Mouse (Mus musculus): ENCODE results near the gene Paox.
"Not testable (repeated sequence)": the region's sequence is repeated elsewhere in the genome, so short reads cannot be mapped to it uniquely, and the experiment has no call there.

Paox gene

GRCm38 (mm10) chr7:140121338-140121910 is 5.8 kb downstream of the Paox start:
- DNase-seq = no peak

- DNase-seq = no peak
Observed at GRCm38 (mm10) chr7:140122765-140123164, 7.2 kb downstream of the Paox start.

DNA sequence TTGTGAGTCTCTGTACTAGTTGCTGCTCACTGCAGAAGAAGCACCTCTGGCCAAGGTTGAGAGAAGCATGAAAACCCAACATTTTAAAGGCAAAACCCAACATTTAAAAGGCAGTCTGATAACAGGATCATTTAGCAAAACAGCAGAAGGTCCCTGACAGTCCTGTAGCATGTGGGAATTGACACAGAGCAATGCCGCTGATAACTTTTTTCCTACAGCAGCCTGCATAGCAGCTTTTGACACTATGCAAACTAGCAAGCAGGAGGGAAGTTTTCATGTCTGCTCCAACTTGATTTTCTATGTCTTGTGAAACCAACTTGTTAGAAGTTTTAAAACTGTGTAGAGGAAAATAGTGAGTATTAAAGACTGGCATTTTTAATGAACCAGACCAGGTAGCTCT is 8.8 kb downstream of the Paox start:
- no peak for DNase-seq

GRCm38 (mm10) chr7:140125278-140126021 is 9.9 kb downstream of the Paox start:
- DNase-seq = peak; percentile 96

DNA sequence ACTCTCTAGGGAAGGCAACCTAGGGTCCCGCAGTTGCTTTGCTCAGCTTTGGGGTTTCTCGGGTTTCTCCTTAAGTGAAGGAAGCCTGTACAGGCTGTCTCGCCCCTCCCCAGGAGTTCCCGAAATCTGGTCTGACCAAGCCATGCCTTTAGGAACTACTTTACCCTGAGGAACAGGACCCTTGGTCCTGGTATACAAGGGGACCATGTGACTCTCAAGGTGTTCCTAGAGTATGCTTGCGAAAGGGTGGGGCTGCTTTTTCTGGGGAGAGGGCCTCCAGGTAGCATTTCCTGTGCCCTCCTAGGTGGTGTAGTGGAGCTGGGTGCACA is 10.4 kb downstream of the Paox start:
- DNase-seq = no peak

GRCm38 (mm10) chr7:140126934-140127333 is 11.3 kb downstream of the Paox start:
- DNase-seq = no peak

DNA sequence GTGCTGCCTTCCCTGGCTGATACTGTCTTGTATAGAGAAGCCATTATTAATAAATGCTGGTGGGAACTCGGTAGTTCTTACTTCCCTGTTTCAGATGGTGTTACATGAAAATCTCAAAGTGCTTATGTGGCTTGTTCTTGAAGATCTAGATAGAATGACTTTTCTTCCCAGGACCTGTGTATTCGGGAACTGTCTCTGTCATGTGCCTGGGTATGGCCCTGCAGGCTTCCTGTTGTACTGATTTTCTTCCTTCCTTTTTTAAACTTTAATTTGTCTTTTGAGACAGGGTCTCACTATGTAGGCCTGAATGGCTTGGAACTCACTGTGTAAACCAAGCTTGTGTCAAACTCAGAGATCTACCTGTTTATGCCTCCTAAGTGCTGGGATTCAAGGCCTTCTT is 12.3 kb downstream of the Paox start:
- DNase-seq = no peak

GRCm38 (mm10) chr7:140132184-140132583 is 16.6 kb downstream of the Paox start:
- DNase-seq = not testable (repeated sequence)

DNA sequence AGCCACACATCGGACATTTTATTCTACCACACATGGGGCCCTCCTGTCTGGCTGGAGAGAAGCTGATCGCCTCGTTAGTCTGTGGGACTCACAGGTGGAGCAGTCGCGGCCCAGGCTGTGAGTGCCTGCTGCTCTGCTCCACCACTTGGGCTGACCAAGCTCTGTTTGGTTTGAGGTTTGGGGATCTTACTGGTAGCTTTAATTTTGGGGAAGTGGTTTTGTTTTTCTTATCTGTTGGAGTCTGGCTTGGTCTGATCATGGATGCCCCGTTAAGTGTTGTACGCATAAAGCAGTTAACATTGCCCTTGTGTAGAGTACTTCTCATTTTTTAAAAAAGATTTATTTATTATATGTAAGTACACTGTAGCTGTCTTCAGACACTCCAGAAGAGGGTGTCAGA is 18.4 kb downstream of the Paox start:
- not testable (repeated sequence) for DNase-seq

- no peak for DNase-seq
Observed at GRCm38 (mm10) chr7:140135106-140135770, 19.6 kb downstream of the Paox start.

GRCm38 (mm10) chr7:140137135-140138020 is 21.8 kb downstream of the Paox start, which contains the start of gene Mtg1:
Mtg1 (plus strand) TSS chr7:140137564.
- peak; percentile 98 for DNase-seq

GRCm38 (mm10) chr7:140138021-140138310 is 22.4 kb downstream of the Paox start:
- no peak for DNase-seq

DNA sequence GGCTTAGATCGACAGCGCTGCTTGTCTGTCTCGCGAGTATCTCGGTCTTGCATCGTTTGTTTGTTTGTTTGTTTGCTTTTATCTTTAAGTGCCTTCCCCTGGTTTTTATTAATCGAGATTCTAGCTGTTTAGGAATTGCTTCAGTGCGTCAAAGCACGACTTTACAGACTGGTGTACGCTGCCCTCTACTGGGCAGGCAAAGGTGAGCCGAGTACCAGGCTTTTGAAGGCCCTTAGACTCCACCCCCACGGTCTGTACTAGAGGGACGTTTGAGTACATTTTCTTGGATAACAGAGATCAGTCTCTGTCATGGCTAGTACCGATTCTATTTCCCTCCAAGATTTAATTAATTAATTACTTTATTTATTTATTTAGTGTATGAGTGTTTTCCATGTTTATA is 25.8 kb downstream of the Paox start:
- DNase-seq = peak; percentile 78

- DNase-seq = no peak
Observed at GRCm38 (mm10) chr7:140144550-140144949, 29.0 kb downstream of the Paox start.

GRCm38 (mm10) chr7:140153383-140153782 is 37.8 kb downstream of the Paox start:
- DNase-seq = no peak

DNA sequence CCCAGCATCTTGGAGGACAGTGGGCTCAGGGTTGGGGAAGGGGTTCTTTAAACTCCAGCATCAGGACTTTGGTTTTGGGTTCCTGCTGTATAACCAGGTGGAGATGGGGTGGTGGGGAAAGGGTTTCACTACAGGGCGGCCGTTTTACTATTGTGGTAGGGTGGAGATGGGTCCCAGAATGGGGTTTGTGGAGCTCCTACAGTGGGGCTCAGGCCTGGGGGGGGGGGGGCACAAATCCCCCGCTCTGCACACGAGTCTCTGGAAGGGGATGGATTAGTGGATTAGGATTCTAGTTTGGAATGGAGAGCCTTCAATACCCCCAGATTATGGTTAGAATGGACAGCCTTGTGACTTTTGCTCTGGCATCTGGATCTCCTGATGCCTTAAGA is 38.2 kb downstream of the Paox start:
- DNase-seq = no peak

- no peak for DNase-seq
Observed at GRCm38 (mm10) chr7:140154218-140154927, 38.8 kb downstream of the Paox start, which contains the start of gene Sprn. Sprn (minus strand) TSS chr7:140154877.

GRCm38 (mm10) chr7:140160363-140160762 is 44.8 kb downstream of the Paox start:
- no peak for DNase-seq

DNA sequence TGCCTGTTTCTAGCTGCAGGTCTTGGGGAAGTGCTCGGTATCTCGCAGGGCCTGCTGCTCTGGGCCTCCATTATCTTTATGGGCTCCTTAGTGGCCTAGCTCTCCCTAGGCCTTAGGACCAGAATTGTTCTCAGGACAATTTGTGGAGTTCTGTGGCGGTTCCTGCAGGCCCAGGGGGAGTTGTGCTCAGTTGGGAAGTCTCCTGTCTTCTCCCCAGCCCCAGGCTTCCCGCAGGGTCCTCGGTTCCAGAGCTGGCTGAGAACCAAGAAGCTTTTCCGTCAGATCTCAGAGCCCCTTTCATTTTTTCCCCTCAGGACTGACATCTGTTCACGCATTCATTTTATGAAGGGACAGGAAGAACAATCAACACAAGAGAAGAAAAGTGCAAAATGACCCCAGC is 49.1 kb downstream of the Paox start, which contains the start of gene Olfr522:
TSS of gene Olfr522 (minus strand) at position 101 of the 400 bp plus-strand sequence.
- DNase-seq = no peak

GRCm38 (mm10) chr7:140167950-140168349 is 52.4 kb downstream of the Paox start:
- DNase-seq = no peak

DNA sequence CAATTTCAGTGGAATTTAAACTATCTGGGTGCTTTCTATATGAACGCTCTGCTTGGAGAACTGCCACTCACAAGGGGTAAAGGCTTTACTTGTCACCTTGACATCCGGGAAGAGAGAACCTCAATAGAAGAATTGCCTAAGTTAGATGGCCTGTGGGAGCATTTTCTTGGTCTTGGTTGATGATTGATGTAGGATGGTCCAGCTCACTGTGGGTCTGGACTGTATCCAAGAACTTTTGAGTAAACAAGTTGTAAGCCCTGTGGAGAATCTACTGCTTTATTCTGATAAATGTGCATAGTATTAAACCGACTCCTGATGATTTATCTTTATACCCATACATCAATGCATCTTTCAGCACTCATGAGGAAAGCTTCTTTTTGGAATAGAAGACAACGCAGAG is 53.8 kb downstream of the Paox start:
- DNase-seq = peak; percentile 15

- DNase-seq = peak; percentile 10
Observed at GRCm38 (mm10) chr7:140170863-140171262, 55.3 kb downstream of the Paox start.

DNA sequence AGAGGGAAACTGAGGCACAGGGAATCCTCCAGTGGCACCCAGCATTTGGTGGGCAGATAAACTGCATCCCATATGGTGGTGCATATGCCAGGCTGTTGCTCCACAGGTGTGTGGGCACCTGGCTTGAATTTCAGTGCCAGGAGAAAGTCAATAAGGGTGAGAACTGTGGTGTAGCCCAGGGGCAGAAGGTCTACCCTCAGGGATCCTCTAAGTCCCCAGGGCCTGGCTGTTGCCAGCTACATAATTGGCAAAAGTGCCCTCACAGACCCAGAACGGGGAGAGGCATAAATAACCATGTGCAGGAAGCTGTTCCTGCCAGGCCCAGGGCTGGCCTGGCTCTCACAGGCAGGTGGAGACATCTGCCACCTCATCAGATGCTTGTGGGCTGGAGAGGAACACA is 57.3 kb downstream of the Paox start, which contains the start of gene Olfr523:
TSS of gene Olfr523 (plus strand) at position 282 of the 400 bp plus-strand sequence.
- DNase-seq = no peak
